Mouse (Mus musculus) heart, embryonic 11.5 days (tissue): Measurements from ENCODE around the gene Nkx2-4. TPM values are rescaled to one million over a fixed set of nuclear protein-coding genes. Genes with fewer than 3 reads are reported as not detected.

ENCODE experiments used
- polyA plus RNA-seq: library from polyadenylated mRNA; unstranded; fragments of >200 nt; fragmentation: Nextera tagmentation; extraction: Ambion mirVana; gene quantifications from 2 replicates; pipeline ENCODE4 v1.2.1, GENCODE M21; 2014

Gene Nkx2-4
- polyA plus RNA-seq, 1 experiment from 2014 or later: not detected

Other genes with a start within 250 kb of the Nkx2-4 start
- 20.9 and 22.1 TPM in 2 replicates for gene Kiz, start 229.6 kb downstream of the Nkx2-4 start, polyA plus RNA-seq
- 70.3 and 71.7 TPM in 2 replicates for gene Xrn2, start 72.4 kb downstream of the Nkx2-4 start, polyA plus RNA-seq
- 0.27 TPM in 1 of 2 replicates, not detected in the other for gene Nkx2-2, start 108.8 kb upstream of the Nkx2-4 start, polyA plus RNA-seq